Mouse (Mus musculus) stomach, embryonic 15.5 days (tissue): ENCODE results near the gene Gatb. TPM values are rescaled to one million over a fixed set of nuclear protein-coding genes. Genes with fewer than 3 reads are reported as not detected.

Experiments
- ATAC-seq: fragments of 200-750 bp; cut with Nextera tagmentation; 2 replicates; pipeline ENCODE4 v1.8.0; 2017; ENCODE audit warnings: low read depth, moderate number of reproducible peaks, moderate TSS enrichment; ENCODE audit not compliant: insufficient read depth, low FRiP score
- H3K27ac ChIP-seq: fragments of 300-500 bp; sonication (generic); 2 replicates; pipeline ENCODE4 v1.5.1; 2015; ENCODE audit warnings: mild to moderate bottlenecking, inconsistent platforms
- H3K27me3 ChIP-seq: fragments of 300-500 bp; sonication (generic); replicated peaks from 2 replicates; pipeline ENCODE4 v1.6.1; 2015; ENCODE audit warnings: inconsistent platforms
- H3K36me3 ChIP-seq: fragments of 300-500 bp; sonication (generic); 2 replicates; pipeline ENCODE4 v1.6.1; 2015; ENCODE audit warnings: inconsistent platforms
- H3K4me1 ChIP-seq: fragments of 300-500 bp; sonication (generic); 2 replicates; pipeline ENCODE4 v1.6.1; 2015; ENCODE audit warnings: inconsistent platforms
- H3K4me2 ChIP-seq: fragments of 300-500 bp; sonication (generic); 2 replicates; pipeline ENCODE4 v1.6.1; 2015; ENCODE audit warnings: mild to moderate bottlenecking, inconsistent platforms
- H3K4me3 ChIP-seq: fragments of 300-500 bp; sonication (generic); replicated peaks from 2 replicates; pipeline ENCODE4 v1.5.1; 2015; ENCODE audit warnings: inconsistent platforms
- H3K9ac ChIP-seq: fragments of 300-500 bp; sonication (generic); 2 replicates; pipeline ENCODE4 v1.6.1; 2015; ENCODE audit warnings: inconsistent platforms
- H3K9me3 ChIP-seq: fragments of 300-500 bp; sonication (generic); 2 replicates; pipeline ENCODE4 v1.6.1; 2016; ENCODE audit warnings: inconsistent platforms
- WGBS: fragments of 180-500 bp; shearing (Covaris S2); methylation state at CpG from one replicate; pipeline ENCODE4 v1.1.7; 2015; 5-methylcytosine and 5-hydroxymethylcytosine counted together
- polyA plus RNA-seq: library from polyadenylated mRNA; unstranded; fragments of >200 nt; fragmentation: Nextera tagmentation; extraction: Ambion mirVana; gene quantifications from 2 replicates; pipeline ENCODE4 v1.2.1, GENCODE M21; 2015

The Gatb gene
- polyA plus RNA-seq, 1 experiment from 2014 or later = 22.2 TPM

DNA sequence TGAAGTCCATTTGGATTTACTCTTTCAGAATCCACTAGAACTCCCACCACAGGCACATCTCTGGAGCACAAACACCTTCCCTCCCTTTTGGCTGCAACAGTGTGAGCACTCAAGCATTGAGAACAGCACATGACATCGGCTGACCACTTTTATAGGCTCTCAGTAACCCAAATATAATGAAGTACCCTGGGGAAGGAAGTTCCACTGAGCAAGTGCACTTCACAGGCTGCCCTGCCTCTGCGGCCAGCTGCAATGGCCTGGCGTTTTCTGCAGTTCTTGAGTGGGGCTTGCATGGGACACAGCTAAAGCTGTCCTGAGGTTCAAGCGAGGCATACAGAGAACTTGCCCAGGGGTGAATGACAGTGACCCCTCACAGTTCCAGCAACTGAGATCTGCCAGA lies 117.2 kb downstream of the Gatb start:
- 75% methylated on average over 4 of the region's 4 CpGs for WGBS
- Histone ChIP-seq H3K9ac (no peak overlapping the region), H3K4me3 (no peak overlapping the region), H3K36me3 (no peaks in the 10 kb centered on the region), H3K9me3 (no peaks in the 10 kb centered on the region), H3K27me3 (no peaks in the 10 kb centered on the region), H3K4me2 (no peak overlapping the region), H3K4me1 (no peaks in the 10 kb centered on the region), H3K27ac (no peak overlapping the region)
- ATAC-seq = no peak

- H3K4me2 ChIP-seq = no peak overlapping the region
- no peaks in the 10 kb centered on the region for H3K36me3 ChIP-seq
- H3K4me1 ChIP-seq = no peaks in the 10 kb centered on the region
- ATAC-seq = no peak
- WGBS = 42% methylated on average over 3 of the region's 3 CpGs
- H3K4me3 ChIP-seq = no peak overlapping the region
- no peaks in the 10 kb centered on the region for H3K27me3 ChIP-seq
- H3K27ac ChIP-seq = no peak overlapping the region
- no peaks in the 10 kb centered on the region for H3K9me3 ChIP-seq
- no peak overlapping the region for H3K9ac ChIP-seq
Measured at GRCm38 (mm10) chr3:85693013-85693412, 119.1 kb downstream of the Gatb start.

- H3K27ac ChIP-seq = no peak overlapping the region
- no peaks in the 10 kb centered on the region for H3K36me3 ChIP-seq
- 66% methylated on average over 3 of the region's 3 CpGs for WGBS
- H3K4me1 ChIP-seq = no peaks in the 10 kb centered on the region
- no peaks in the 10 kb centered on the region for H3K9me3 ChIP-seq
- no peak overlapping the region for H3K4me3 ChIP-seq
- H3K27me3 ChIP-seq = no peaks in the 10 kb centered on the region
- no peak overlapping the region for H3K4me2 ChIP-seq
- no peak overlapping the region for H3K9ac ChIP-seq
- no peak for ATAC-seq
Measured at GRCm38 (mm10) chr3:85695056-85695455, 121.1 kb downstream of the Gatb start.

DNA sequence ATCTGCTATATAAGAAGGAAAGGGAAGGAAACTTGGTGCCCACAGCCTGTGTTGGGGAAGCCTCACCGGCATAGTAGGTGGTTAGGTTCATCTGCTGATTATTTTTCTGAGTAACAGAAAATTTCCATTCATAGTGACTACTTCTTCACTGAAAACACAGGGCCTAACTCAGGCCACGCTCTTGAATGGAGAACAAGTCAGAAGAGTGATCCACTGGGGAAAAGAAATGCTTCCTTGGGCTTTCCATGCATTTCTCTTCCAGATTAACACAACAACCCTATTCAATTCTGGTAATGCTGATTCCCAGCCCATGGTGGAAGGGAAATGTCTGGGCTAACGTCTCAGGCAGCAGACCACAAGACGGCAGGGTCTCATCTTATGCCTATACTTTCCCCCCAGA lies 124.6 kb downstream of the Gatb start:
- no peak for ATAC-seq
- Histone ChIP-seq H3K9ac (no peak overlapping the region), H3K27ac (no peak overlapping the region), H3K36me3 (no peaks in the 10 kb centered on the region), H3K4me1 (no peaks in the 10 kb centered on the region), H3K4me3 (no peak overlapping the region), H3K27me3 (no peaks in the 10 kb centered on the region), H3K4me2 (no peak overlapping the region), H3K9me3 (no peaks in the 10 kb centered on the region)
- WGBS = 87% methylated on average over 4 of the region's 4 CpGs

GRCm38 (mm10) chr3:85703141-85703882 lies 129.4 kb downstream of the Gatb start:
- Histone ChIP-seq H3K27me3 (no peaks in the 10 kb centered on the region), H3K4me2 (no peak overlapping the region), H3K9ac (no peak overlapping the region), H3K4me1 (no peaks in the 10 kb centered on the region), H3K27ac (peak overlapping the region; percentile 40), H3K9me3 (no peaks in the 10 kb centered on the region), H3K4me3 (no peak overlapping the region), H3K36me3 (no peaks in the 10 kb centered on the region)
- ATAC-seq = peak; percentile 86
- 53% methylated on average over 6 of the region's 6 CpGs for WGBS

Other genes starting within 250 kb of the Gatb start
- gene Fam160a1, start 243.2 kb downstream of the Gatb start, polyA plus RNA-seq = 4.6 and 4.7 TPM in 2 replicates